Mouse (Mus musculus) adrenal gland (tissue): ENCODE data around the gene Rcsd1.

Source experiments
- microRNA-seq, 2 experiments: library from miRNA; unstranded; fragments of <30 nt; microRNA quantifications; one replicate each; pipeline ENCODE4; 2019

Rcsd1 gene

Small RNA genes within 50 kb of the gene (microRNA-seq; reads per million reads assigned to microRNA genes)
- 0 reads per million in 2 experiments for gene Gm44458
